Mouse (Mus musculus) C2C12 (cell line): Measurements from ENCODE around the gene Snx22.

Experiments used
- CTCF ChIP-seq: IDR thresholded peaks from one replicate; pipeline ENCODE4 v1.5.1; 2011; ENCODE audit not compliant: control insufficient read depth, insufficient read depth, insufficient read length
- MAX ChIP-seq: IDR thresholded peaks from one replicate; pipeline ENCODE4 v1.6.1; 2011; ENCODE audit warnings: mild to moderate bottlenecking, control low read depth

GRCm38 (mm10) chr9:66043241-66043640, 26.3 kb downstream of the Snx22 start:
- TF ChIP-seq CTCF (no peak), MAX (no peak)
